Mouse (Mus musculus) kidney, adult 9 months (tissue): ENCODE measurements around the gene Ssbp3.

Source experiments
- DNase-seq: peaks from one replicate; pipeline ENCODE4 v3.0.0; 2022

Gene Ssbp3

DNA sequence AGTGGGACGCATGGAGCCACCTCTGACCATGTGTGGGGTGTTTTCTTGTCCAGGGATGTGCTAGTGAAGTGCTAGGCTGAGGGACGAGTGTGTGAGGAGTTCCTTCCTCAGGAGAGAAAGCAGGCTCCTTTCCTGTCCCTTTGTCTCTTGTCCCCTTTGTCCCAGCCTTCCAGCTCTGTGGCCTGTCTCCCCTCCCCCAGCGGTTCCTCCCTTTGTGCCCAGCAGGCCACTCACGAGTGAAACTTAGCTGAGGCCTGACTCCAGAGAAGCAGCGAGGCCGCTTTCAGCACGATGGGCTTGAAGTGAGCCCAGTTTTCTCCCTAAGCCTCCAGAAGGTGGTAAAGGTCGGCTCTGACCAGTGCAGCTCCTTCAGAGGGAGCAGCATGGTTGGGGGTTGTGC is 26.2 kb downstream of the Ssbp3 start:
- no peak for DNase-seq

- no peak for DNase-seq
These were observed 28.2 kb downstream of the Ssbp3 start for GRCm38 (mm10) chr4:106938506-106939222.

GRCm38 (mm10) chr4:106939223-106939918 is 28.9 kb downstream of the Ssbp3 start:
- peak; percentile 87 for DNase-seq

GRCm38 (mm10) chr4:106939919-106940227 is 29.4 kb downstream of the Ssbp3 start:
- DNase-seq, result no peak

- DNase-seq, result no peak
These were observed 30.4 kb downstream of the Ssbp3 start for GRCm38 (mm10) chr4:106940945-106941344.

DNA sequence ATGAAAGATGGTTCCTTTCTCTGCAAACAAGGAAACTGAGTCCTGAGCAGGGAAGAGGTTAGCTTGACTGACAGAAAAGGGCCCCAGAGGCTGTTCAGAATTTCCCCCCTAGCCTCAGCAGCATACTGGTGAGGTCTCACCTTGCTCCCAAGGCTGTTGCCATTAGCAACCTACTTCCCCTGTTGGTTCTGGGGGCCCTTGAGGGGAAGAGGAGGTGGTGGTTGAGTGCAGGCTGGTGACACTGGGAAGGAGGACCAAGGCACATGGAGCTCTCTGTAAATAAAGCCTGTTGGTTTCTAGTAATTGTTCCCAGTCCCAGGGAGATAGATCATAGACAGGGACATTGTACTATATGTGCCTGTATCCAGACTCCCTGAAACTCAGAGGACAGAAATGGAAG is 31.0 kb downstream of the Ssbp3 start:
- no peak for DNase-seq

- no peak for DNase-seq
These were observed 32.0 kb downstream of the Ssbp3 start for GRCm38 (mm10) chr4:106942491-106942890.

DNA sequence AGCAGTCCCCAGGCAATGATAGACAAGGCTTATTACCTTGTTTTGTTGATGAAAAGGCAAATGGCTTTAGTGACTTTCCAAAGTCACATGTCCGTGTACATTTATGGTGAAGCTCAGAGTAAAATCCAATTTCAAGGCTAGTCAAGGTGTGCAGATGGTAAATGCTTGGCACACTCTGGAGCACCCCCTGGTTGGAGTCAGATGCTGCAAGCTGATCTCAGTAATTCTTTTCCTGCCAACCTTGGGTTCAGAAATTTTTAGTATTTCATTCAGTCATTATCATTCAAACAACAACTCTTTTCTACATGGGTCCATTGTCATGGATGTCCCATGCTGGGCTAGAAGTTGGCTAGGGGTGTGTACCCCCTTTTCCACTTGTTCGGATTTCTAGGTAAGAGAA is 33.1 kb downstream of the Ssbp3 start:
- DNase-seq, result no peak

DNA sequence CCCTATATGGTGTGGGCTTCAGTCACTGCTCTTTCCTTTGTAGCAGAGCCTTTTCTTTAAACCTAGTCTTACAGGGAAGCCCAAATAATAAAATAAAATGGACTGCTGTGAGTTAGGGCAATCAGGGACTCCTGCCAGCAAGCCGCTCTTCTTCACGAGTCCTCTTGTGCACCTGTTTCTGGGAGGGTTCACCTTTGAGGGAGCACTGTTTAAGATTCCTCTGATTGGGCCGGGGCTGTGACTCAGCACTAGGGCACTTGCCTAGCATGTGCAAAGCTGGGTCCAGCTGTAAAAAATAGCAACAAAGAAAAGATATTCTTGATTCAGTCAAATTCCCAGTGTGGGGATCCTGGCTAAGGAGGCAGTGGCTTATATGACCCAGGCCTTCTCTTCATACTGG is 34.4 kb downstream of the Ssbp3 start:
- DNase-seq, result no peak

DNA sequence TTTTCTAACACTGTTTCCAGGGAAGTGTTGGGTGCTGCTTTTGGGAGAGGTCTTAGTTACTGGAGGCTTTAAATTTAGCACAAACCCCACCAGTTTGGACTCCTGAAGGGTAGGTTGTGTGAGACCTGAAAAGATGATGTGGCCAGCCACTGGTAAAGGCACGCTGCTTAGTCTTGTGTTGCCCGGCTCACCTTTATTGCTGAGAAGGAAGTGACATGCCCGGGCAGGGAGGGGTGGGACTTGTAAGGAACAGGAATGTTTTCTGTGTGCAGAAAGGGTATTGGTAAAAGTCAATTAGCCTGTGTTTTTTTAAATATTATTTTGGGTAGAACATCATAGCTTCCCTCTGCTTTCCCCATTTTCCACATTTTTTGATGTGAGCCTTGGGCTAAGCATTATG is 37.2 kb downstream of the Ssbp3 start:
- DNase-seq, result no peak

GRCm38 (mm10) chr4:106948546-106948945 is 38.0 kb downstream of the Ssbp3 start:
- no peak for DNase-seq

DNA sequence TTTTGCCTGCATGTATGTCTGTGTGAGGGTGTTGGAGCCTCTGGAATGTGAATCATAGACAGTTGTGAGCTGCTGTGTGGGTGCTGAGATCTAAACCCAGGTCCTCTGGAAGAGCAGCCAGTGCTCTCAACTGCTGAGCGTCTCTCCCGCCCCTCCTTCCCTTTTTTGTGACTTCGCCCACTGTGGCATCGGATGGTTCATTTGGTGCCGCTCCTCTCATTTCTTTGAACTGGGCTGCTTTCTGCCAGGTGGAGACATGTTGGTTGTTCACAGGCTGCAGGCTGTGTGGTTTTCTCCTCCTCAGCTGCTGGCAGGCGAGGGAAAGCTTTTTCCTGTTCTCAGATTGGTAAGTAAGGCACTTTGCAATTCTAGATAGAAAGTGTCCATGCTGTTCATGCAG is 38.7 kb downstream of the Ssbp3 start:
- DNase-seq, result no peak

DNA sequence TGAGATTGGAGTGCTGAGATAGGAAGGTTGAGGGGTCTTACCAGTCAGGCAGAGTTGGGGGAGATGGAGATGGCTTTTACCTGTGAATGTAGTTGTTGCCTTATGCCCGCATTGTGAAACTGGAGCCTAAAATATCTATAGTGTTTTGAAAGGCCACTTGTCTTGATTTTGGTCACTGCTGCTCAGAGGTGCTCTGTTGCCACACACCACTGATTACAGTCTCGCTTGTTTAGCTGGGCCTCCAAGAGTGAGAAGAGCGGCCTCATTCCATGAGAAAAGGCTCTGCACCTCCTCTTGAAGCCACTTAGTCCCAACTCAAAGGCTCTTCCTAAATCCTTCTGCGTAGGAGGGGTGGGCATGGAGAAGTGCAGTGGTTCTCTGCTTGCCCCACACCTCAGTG is 40.3 kb downstream of the Ssbp3 start:
- no peak for DNase-seq

DNA sequence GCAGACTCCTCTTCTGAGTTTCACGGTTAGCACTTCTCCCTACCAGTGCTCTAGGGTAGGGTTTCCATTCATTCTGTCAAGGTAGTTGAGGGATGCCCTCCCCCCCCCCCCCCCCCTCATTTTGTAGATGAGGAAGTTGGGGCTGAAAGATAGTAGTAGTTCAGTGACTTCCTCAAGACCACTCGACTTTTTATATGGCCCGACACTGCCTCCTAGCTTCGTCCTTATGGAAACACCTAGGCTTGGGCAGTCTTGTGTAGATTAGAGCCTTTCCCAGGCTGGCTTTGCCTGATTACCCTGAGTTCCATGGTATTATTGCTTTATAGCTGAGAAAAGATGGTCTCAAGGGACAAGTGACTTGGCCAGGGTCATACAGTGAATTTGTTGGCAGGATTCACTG is 41.0 kb downstream of the Ssbp3 start:
- DNase-seq, result no peak

DNA sequence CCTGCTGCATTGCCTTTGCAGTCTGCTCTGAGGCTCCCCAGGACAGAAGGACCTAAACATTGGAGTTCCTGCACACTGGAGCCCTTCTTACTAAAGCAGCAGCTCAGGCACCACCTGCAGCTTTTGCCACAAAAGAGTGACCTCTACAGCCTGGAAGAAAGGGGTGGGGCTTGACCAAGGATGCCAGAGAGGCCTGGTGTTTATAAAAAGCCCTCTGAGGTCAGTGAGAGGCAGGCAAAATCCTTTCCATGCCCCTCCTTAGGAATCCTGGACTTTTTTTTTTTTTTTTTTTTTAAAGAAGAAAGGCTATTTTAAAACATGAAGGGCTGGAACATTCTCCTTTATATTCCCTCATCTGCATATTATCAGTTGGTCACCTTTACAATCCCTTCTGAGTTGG is 42.7 kb downstream of the Ssbp3 start:
- no peak for DNase-seq

- no peak for DNase-seq
These were observed 43.3 kb downstream of the Ssbp3 start for GRCm38 (mm10) chr4:106953760-106954159.

DNA sequence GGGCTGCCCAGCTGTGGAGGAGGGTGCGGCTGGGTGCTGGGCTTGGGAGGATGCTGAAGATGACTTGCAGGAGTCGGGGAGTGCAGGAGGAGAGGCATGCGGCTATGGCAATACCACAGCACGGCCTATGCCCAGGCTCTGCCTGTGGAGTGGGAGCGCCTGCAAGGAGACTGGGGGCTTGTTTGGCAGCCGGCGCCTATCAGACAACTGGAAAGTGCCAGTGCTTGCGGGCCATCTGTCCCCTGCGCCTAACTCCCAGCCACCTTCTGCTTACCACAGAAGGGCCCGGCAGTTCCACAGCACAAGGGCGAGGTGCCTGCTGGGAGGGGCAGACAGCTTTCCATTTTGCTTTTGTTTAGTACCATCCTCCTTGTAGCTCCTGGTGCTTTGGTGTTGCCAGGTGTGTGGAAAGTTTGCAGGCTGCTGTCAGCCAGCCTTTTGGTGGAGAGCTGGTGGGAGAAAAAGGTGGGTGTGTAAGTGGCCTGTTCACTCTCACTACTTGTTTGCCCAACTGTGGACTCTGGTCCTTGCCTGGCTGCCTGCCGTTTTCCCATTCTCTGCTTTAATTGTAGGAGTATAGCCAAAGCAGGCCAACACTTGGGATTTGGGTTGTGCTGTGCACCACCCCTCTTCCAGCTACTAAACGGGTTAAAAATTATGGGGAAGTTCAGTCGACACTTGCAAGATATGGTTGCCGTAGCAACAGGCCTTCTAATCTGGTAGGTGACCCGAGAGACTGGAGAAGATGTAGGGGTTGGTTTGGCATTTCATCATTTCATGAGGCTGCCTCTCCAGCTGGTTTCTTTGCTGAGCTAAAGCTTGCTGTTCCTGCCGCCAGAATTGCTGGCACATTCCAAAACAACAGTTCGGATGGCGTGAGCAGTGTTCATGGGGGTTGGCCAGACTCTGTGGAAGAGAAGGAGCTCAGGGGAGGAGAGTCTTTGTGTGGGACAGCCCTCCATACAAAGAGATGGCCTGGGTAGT is 45.5 kb downstream of the Ssbp3 start:
- DNase-seq, result no peak

DNA sequence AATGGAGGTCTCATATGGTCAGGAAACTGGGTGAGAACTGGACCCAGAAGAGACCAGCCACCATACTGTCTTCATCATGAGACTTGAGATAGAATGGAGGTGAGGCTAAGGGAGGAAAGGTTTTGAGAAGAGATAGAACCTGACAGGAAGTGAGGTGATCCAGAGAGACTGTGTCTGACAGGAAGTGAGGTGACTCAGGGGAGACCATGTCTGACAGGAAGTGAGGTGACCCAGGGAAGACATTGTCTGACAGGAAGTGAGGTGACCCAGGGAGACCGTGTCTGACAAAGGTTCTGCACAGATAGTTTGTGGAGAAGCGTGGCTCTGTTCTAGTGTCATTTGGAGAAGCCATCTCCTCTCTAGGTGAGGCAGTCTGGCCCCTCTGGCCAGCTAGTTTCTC is 47.6 kb downstream of the Ssbp3 start:
- no peak for DNase-seq

- DNase-seq, result peak; percentile 79
These were observed 48.1 kb downstream of the Ssbp3 start for GRCm38 (mm10) chr4:106958561-106958960.

- no peak for DNase-seq
These were observed 49.2 kb downstream of the Ssbp3 start for GRCm38 (mm10) chr4:106959506-106960302.

DNA sequence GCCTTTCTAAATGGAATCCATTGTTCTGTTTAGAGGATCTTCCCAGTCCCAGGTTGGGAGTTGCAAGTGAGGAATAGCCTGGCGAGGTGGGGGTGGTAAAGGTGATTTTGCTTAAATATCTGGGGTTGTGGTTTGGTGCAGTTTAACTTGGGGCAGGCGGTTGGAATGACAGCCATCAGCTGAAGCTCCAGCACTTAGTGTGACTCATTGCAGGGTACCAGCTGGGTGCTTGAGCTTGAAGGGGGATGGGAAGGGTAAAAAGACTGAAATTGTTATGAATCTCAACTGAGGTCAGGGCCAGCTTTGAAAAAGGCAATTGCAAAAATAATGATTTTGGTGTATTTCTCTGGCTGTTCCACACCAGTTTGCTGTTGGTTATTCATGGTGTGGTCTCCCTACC is 50.0 kb downstream of the Ssbp3 start:
- no peak for DNase-seq

DNA sequence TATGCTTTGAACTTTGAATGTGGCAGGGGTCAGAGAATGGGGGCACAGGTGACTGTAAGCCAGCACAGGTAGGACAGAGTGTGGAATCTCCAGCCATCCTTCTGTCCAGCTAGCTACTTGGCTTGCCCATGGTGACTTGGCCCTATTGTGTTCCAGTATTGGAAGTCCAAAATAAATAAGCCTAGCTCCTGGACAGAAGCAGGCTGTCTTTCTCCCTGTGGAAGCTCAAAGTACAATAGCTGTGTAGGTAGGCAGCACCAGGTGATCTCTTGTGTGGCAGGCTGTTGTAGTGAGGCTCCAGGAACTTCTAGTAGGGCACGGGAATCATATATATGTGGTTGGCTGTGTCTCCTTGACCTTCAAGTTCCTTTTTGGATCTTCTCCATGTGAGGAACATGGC is 50.8 kb downstream of the Ssbp3 start:
- no peak for DNase-seq

DNA sequence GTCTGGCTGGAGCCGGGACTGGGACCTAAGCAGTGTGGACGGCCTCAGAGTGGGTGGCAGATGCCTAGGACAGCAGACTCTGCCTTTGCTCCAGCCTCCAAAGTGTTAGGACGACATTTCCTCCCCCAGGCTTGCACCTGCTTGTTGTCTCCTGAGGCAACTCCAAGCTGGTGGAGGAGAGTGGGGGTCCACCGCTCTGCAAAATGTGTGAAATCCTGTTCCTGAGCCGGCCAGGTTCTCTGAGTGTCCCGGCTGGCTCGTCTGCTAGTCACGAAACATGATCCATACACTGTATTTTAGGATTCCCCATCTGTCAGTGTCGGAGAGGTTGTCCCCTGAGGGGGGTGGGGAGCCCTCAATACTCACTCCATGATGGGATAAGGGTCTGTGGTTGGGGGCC is 53.9 kb downstream of the Ssbp3 start:
- no peak for DNase-seq
